Mouse (Mus musculus): ENCODE data around the gene 1810043G02Rik. TPM values are rescaled to one million over a fixed set of nuclear protein-coding genes. Genes with fewer than 3 reads are reported as not detected.
"Not testable (repeated sequence)": the region's sequence is repeated elsewhere in the genome, so short reads cannot be mapped to it uniquely, and the experiment has no call there.

1810043G02Rik gene
- polyA plus RNA-seq, 1 experiment from 2014 or later, result 38.1 TPM

DNA sequence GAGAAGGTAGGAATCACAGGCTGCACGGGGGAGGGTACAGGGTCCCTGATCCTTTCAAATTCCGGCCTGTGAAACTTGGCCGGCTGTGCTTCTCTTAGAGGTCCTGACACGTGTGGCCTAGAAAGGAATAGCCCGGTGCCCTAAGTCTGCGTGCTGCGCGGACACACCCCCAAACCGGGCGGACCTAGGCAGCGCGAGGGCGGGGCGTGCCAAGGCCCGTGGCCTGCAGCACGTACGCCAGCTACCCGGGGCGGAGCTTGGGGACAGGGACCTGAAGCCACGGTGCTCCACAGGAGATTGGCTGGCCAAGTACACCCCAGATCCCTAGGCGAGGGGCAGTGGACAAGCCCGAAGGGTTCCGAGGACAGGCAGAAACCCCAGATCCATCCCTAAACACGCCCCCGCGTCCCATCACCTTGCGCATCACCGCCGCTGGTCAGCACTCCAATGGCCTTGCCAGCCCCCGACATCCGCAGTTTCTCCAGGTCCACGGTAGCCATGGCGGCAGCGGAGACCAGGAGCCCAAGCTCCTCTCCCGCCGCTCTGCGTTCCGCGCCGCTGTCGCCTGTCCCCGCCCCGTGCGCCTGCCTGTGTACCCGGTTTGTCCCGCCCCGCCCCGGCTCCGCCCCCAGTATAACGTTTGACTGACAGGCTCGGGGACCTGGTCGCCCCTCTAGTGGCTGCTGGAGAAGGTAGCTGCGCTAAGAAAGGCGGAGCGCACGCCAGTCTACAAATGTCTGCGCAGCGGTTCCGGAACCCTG is 31.0 kb downstream of the 1810043G02Rik start:
- H3K9me3 ChIP-seq (ENCODE audit: control insufficient read depth, low read depth, low read length), result no peaks in the 10 kb centered on the region
- peak overlapping the region; percentile 98 for H3K27ac ChIP-seq (ENCODE audit: low read length)
- WGBS, result 1% methylated on average over 57 of the region's 59 CpGs
- peaks cover 12% of the 10 kb centered on the region; the same call in 1 of the 2 replicates for H3K36me3 ChIP-seq (ENCODE audit: control insufficient read depth, insufficient read depth, low read length)
- H3K4me2 ChIP-seq (replicated peaks; ENCODE audit: low read depth, low read length), result peak overlapping the region; percentile 92
- no peaks in the 10 kb centered on the region for H3K27me3 ChIP-seq (ENCODE audit: control insufficient read depth, insufficient read depth, low read length)
- peak overlapping the region; percentile 74 for H3K4me3 ChIP-seq (ENCODE audit: low read depth, low read length)
- H3K9ac ChIP-seq (replicated peaks; ENCODE audit: low read depth, low read length), result peak overlapping the region; percentile 72
- H3K4me1 ChIP-seq (ENCODE audit: control insufficient read depth, insufficient read depth, low read length), result peaks cover 21% of the 10 kb centered on the region
- ATAC-seq (ENCODE audit: insufficient number of reproducible peaks, insufficient read depth, low FRiP score, low read depth), result peak; percentile 95

DNA sequence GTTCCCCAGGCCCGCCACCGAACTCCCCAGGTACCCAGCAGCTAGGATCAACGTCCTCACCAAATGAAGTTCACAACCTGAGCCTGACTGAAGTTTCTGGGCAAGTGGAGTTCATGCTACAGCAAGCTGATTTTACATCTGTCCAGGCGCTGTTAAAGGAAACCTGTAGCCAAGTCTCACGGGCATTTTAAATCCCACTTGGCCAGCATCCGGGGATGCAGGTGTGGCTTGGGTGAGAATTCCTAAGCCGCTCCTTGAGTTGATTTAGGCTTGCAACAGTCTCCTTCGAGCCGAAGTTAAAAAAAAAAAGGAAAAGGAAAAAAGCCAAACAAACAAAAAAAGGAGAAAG is 31.6 kb downstream of the 1810043G02Rik start, which contains the start of gene Pfkl:
Gene Pfkl (minus strand): TSS at position 139 of the 349 bp plus-strand sequence.
- Histone ChIP-seq H3K27ac (ENCODE audit: low read length) (peak within 1 kb of the TSS; percentile 98), H3K4me3 (ENCODE audit: low read depth, low read length) (peak within 1 kb of the TSS; percentile 74), H3K9ac (replicated peaks; ENCODE audit: low read depth, low read length) (peak within 1 kb of the TSS; percentile 72), H3K36me3 (ENCODE audit: control insufficient read depth, insufficient read depth, low read length) (peaks cover 8% of the 10 kb centered on the region; the same call in 1 of the 2 replicates), H3K9me3 (ENCODE audit: control insufficient read depth, low read depth, low read length) (no peaks in the 10 kb centered on the region; the same call in 1 of the 2 replicates), H3K4me2 (replicated peaks; ENCODE audit: low read depth, low read length) (peak within 1 kb of the TSS; percentile 92), H3K27me3 (ENCODE audit: control insufficient read depth, insufficient read depth, low read length) (no peaks in the 10 kb centered on the region), H3K4me1 (ENCODE audit: control insufficient read depth, insufficient read depth, low read length) (peaks cover 21% of the 10 kb centered on the region)
- no peak for ATAC-seq (ENCODE audit: insufficient number of reproducible peaks, insufficient read depth, low FRiP score, low read depth)
- WGBS, result 0% methylated on average over 9 of the region's 9 CpGs

DNA sequence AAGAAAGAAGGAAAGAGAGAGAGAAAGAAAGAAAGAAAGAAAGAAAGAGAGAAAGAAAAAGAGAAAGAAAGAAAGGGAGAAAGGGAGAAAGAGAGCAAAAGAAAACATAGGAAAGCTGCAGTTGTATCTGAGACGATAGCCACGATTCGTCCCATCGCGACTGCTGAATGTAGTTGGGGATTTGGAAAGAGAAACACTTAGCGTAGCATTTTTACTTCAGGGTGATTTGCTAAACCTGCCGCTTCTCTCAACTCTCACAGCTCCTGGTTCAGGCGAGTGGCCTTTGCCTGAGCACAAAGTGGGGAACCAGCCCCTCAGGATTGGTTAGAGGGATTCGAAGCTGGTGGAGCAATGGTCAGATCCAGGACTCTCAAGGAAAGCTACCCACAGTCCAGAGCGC is 32.0 kb downstream of the 1810043G02Rik start:
- Histone ChIP-seq H3K27ac (ENCODE audit: low read length) (no peak overlapping the region), H3K27me3 (ENCODE audit: control insufficient read depth, insufficient read depth, low read length) (no peaks in the 10 kb centered on the region), H3K9me3 (ENCODE audit: control insufficient read depth, low read depth, low read length) (no peaks in the 10 kb centered on the region; the same call in 1 of the 2 replicates), H3K36me3 (ENCODE audit: control insufficient read depth, insufficient read depth, low read length) (peaks cover 4% of the 10 kb centered on the region; the same call in 1 of the 2 replicates), H3K4me2 (replicated peaks; ENCODE audit: low read depth, low read length) (peak overlapping the region; percentile 92), H3K4me3 (ENCODE audit: low read depth, low read length) (no peak overlapping the region), H3K9ac (replicated peaks; ENCODE audit: low read depth, low read length) (no peak overlapping the region), H3K4me1 (ENCODE audit: control insufficient read depth, insufficient read depth, low read length) (peaks cover 21% of the 10 kb centered on the region)
- 13% methylated on average over 10 of the region's 10 CpGs for WGBS
- no peak for ATAC-seq (ENCODE audit: insufficient number of reproducible peaks, insufficient read depth, low FRiP score, low read depth)

DNA sequence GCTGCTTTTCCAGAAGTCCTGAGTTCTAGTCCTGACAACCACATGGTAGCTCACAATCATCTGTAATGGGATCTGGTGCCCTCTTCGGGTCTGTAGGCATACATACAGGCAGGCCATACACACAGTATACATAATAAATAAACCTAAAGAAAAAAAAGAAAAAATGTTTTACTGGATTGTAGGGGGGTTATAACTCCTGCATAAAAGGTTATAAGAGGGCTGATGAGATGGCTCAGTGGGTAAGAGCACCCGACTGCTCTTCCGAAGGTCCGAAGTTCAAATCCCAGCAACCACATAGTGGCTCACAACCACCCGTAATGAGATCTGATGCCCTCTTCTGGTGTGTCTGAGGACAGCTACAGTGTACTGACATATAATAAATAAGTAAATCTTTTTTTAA is 32.8 kb downstream of the 1810043G02Rik start:
- not testable (repeated sequence) for ATAC-seq (ENCODE audit: insufficient number of reproducible peaks, insufficient read depth, low FRiP score, low read depth); H3K4me2 ChIP-seq (replicated peaks; ENCODE audit: low read depth, low read length); H3K9ac ChIP-seq (replicated peaks; ENCODE audit: low read depth, low read length); H3K4me3 ChIP-seq (ENCODE audit: low read depth, low read length); H3K27me3 ChIP-seq (ENCODE audit: control insufficient read depth, insufficient read depth, low read length); H3K9me3 ChIP-seq (ENCODE audit: control insufficient read depth, low read depth, low read length); H3K36me3 ChIP-seq (ENCODE audit: control insufficient read depth, insufficient read depth, low read length); H3K27ac ChIP-seq (ENCODE audit: low read length)
- H3K4me1 ChIP-seq (ENCODE audit: control insufficient read depth, insufficient read depth, low read length), result peaks cover 19% of the 10 kb centered on the region
- 88% methylated on average over 5 of the region's 5 CpGs for WGBS

DNA sequence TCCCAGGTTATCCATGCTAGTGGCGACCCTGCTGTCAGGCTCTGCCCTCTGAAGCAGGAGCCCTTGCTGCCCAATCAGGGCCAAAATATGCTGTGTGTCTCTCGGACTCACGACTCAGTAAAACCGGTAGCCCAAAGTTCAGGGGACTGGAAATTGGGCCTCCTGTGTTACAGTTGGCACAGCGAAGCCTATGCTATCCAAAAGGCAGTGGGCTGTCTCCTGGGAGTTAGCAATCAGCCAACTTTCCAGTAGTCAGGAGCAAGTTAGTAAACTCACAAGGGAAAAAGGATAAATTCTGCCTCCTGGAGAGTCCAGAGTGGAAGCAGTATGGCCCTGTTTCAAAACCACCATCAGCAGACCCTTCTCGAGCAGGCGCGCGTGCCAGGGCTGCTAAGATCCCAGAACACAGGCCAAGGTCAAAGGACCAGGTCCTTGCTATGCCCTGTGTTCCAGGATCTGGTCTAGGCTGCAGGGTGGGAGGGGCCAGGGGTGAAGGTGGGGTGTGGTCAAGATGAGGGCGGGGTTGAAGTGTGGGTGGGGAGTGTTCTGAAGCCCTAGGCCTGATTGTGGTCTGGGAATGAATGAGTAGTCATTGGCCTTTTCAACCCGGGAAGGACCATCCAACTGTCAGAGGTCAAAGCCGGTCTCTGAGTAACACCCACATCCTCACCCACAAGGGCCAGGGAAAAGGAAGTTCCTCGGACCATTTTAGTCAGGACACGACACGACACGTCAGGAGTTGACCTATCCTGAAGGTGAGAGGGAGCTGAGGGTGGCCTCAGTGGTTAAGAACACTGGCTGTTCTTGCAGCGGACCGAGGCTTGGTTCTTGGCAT is 34.6 kb downstream of the 1810043G02Rik start:
- H3K4me1 ChIP-seq (ENCODE audit: control insufficient read depth, insufficient read depth, low read length), result peaks cover 11% of the 10 kb centered on the region; the same call in 1 of the 2 replicates
- H3K9me3 ChIP-seq (ENCODE audit: control insufficient read depth, low read depth, low read length), result no peaks in the 10 kb centered on the region; the same call in 1 of the 2 replicates
- WGBS, result 92% methylated on average over 18 of the region's 18 CpGs

DNA sequence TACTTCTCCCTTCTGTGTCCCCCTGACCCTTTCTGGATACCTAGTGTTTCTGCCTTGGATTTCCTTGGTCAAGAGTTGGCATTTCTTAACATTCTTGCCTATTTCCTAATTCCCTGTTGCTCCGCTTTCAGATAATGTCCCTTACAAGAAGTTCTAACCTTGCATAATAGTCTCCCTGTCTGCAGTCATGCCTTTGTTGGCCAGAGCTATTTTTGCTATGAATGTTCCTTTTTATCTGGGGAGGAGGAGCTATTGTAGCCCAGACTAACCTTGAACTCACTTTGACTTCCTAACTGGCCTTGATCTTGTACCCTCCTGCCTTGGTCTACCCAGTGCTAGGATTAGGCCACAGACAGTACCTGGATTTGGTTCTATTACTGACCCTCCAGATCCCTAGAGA is 37.2 kb downstream of the 1810043G02Rik start:
- no peak overlapping the region for H3K4me3 ChIP-seq (ENCODE audit: low read depth, low read length)
- H3K9ac ChIP-seq (replicated peaks; ENCODE audit: low read depth, low read length), result no peak overlapping the region
- no peaks in the 10 kb centered on the region; the same call in 1 of the 2 replicates for H3K9me3 ChIP-seq (ENCODE audit: control insufficient read depth, low read depth, low read length)
- 85% methylated on average over 1 of the region's 1 CpGs for WGBS
- H3K4me2 ChIP-seq (replicated peaks; ENCODE audit: low read depth, low read length), result no peak overlapping the region
- ATAC-seq (ENCODE audit: insufficient number of reproducible peaks, insufficient read depth, low FRiP score, low read depth), result no peak
- no peaks in the 10 kb centered on the region for H3K4me1 ChIP-seq (ENCODE audit: control insufficient read depth, insufficient read depth, low read length)
- H3K27ac ChIP-seq (ENCODE audit: low read length), result no peak overlapping the region
- no peaks in the 10 kb centered on the region for H3K27me3 ChIP-seq (ENCODE audit: control insufficient read depth, insufficient read depth, low read length)
- H3K36me3 ChIP-seq (ENCODE audit: control insufficient read depth, insufficient read depth, low read length), result no peaks in the 10 kb centered on the region

More for the DNA sequence above, 34.6 kb downstream of the 1810043G02Rik start:
- Histone ChIP-seq H3K27ac (ENCODE audit: low read length) (no peak overlapping the region), H3K4me2 (replicated peaks; ENCODE audit: low read depth, low read length) (no peak overlapping the region), H3K9ac (replicated peaks; ENCODE audit: low read depth, low read length) (no peak overlapping the region), H3K27me3 (ENCODE audit: control insufficient read depth, insufficient read depth, low read length) (no peaks in the 10 kb centered on the region), H3K36me3 (ENCODE audit: control insufficient read depth, insufficient read depth, low read length) (no peaks in the 10 kb centered on the region), H3K4me3 (ENCODE audit: low read depth, low read length) (no peak overlapping the region)
- no peak for ATAC-seq (ENCODE audit: insufficient number of reproducible peaks, insufficient read depth, low FRiP score, low read depth)

DNA sequence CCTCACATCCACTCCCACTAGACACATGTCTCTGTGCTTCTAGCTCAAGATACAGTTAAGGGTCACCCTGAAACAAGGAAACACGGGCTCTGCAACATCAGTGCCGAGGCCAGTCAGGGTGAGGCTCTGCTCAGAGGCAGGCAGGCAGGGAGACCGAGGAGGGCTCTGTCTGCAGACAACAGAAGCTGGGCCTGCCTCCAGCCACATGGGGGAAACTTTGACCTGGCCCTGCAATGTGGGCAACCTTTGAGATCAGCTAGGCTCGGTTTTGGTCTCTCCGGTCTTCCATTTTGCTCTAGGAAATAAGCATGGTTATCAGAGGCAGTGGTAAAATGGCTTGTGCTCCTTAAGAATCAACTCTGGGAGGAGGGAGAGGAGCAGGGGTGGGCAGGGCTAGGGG is 38.0 kb downstream of the 1810043G02Rik start:
- WGBS, result 50% methylated on average over 5 of the region's 5 CpGs
- no peak overlapping the region for H3K4me3 ChIP-seq (ENCODE audit: low read depth, low read length)
- no peaks in the 10 kb centered on the region for H3K36me3 ChIP-seq (ENCODE audit: control insufficient read depth, insufficient read depth, low read length)
- H3K27ac ChIP-seq (ENCODE audit: low read length), result no peak overlapping the region
- no peaks in the 10 kb centered on the region for H3K27me3 ChIP-seq (ENCODE audit: control insufficient read depth, insufficient read depth, low read length)
- H3K9ac ChIP-seq (replicated peaks; ENCODE audit: low read depth, low read length), result no peak overlapping the region
- H3K4me2 ChIP-seq (replicated peaks; ENCODE audit: low read depth, low read length), result no peak overlapping the region
- H3K4me1 ChIP-seq (ENCODE audit: control insufficient read depth, insufficient read depth, low read length), result no peaks in the 10 kb centered on the region
- no peaks in the 10 kb centered on the region; the same call in 1 of the 2 replicates for H3K9me3 ChIP-seq (ENCODE audit: control insufficient read depth, low read depth, low read length)
- no peak for ATAC-seq (ENCODE audit: insufficient number of reproducible peaks, insufficient read depth, low FRiP score, low read depth)

DNA sequence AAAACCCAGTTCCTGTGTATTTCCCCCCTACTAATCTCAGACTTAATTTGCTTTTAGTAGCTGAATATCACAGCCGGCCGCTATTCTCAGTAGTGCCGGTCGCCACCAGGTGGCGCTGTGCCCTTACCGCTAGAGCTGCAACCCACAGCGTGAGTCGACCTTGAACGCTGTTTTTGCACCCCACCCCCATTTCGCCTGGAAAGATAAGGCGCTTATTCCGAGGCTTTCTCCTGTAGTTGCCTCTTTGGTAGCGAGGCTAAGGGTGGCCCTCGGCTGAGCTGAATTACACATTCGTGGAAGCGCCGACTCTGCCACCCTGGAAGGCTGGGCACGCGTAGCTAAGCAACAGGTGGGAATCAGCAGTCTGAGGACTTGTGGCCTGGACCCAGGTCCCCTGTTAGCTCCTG is 40.5 kb downstream of the 1810043G02Rik start:
- Histone ChIP-seq H3K36me3 (ENCODE audit: control insufficient read depth, insufficient read depth, low read length) (no peaks in the 10 kb centered on the region), H3K9me3 (ENCODE audit: control insufficient read depth, low read depth, low read length) (no peaks in the 10 kb centered on the region; the same call in 1 of the 2 replicates), H3K9ac (replicated peaks; ENCODE audit: low read depth, low read length) (no peak overlapping the region), H3K27ac (ENCODE audit: low read length) (no peak overlapping the region), H3K4me1 (ENCODE audit: control insufficient read depth, insufficient read depth, low read length) (no peaks in the 10 kb centered on the region), H3K4me2 (replicated peaks; ENCODE audit: low read depth, low read length) (peak overlapping the region; percentile 48), H3K4me3 (ENCODE audit: low read depth, low read length) (no peak overlapping the region), H3K27me3 (ENCODE audit: control insufficient read depth, insufficient read depth, low read length) (no peaks in the 10 kb centered on the region)
- WGBS, result 18% methylated on average over 19 of the region's 19 CpGs
- ATAC-seq (ENCODE audit: insufficient number of reproducible peaks, insufficient read depth, low FRiP score, low read depth), result peak; percentile 83; the same call in 1 of the 2 replicates

Data from stomach, embryonic 14.5 days (tissue).